Mouse (Mus musculus): Measurements from ENCODE around the gene Zfp947.
"Not testable (repeated sequence)": the region's sequence is repeated elsewhere in the genome, so short reads cannot be mapped to it uniquely, and the experiment has no call there.

Gene Zfp947

GRCm38 (mm10) chr17:22165722-22166294 lies at the start of gene Zfp947:
TSS of gene Zfp947 (minus strand) at chr17:22166190.
- peak; percentile 48 to 86 for DNase-seq (ENCODE audit: inconsistent age in 2 of 2, low spot score in 1 of 2)

GRCm38 (mm10) chr17:22165304-22165703 lies 686 bp downstream of the Zfp947 start:
- peak in 1 of 2 experiments; percentile 4 for DNase-seq (ENCODE audit: inconsistent age in 2 of 2, low spot score in 1 of 2)

GRCm38 (mm10) chr17:22153951-22154350 lies 12.0 kb downstream of the Zfp947 start:
- not testable (repeated sequence) for DNase-seq (ENCODE audit: inconsistent age in 2 of 2, low spot score in 1 of 2)

GRCm38 (mm10) chr17:22118770-22119169 lies 47.2 kb downstream of the Zfp947 start:
- no peak for DNase-seq (ENCODE audit: inconsistent age in 2 of 2, low spot score in 1 of 2)
